Comparison of ENCODE assay signal across 24 mouse cellular contexts in genomic region chr11:106426447-106426846, GRCm38 (mm10). TPM values are rescaled to one million over a fixed set of nuclear protein-coding genes. Genes with fewer than 3 reads are reported as not detected.
DNase-seq lines count a peak whose midpoint lies in the region; ATAC-seq and TF ChIP-seq lines count a peak whose summit lies in the region.
"Had no signal": no experiment of that assay in that cellular context is flagged by ENCODE, and none has a peak within 500 bp of the region (broad histone marks: within the 10 kb centered on the region; RNA-seq: fewer than 3 reads in every experiment).

No protein-coding gene starts in this region.

- TF ChIP-seq EP300 in lung, postnatal 0 days (IDR thresholded peaks at IDR 0.05) = peak; percentile 79

- H3K27me3 ChIP-seq in lung, postnatal 0 days (replicated peaks; ENCODE audit: insufficient read depth, low read length) = no peaks in the 10 kb centered on the region
- H3K27me3 ChIP-seq: embryonic facial prominence, embryonic 13.5 days; forebrain, embryonic 13.5 days; hindbrain, embryonic 12.5 days had no signal

- peaks cover 9% of the 10 kb centered on the region; the same call in 1 of the 2 replicates for H3K36me3 ChIP-seq in lung, postnatal 0 days (ENCODE audit: insufficient read depth, low read length)

- no peak overlapping the region for H3K4me2 ChIP-seq in lung, postnatal 0 days (replicated peaks; ENCODE audit: low read depth, low read length)
- H3K4me2 ChIP-seq: embryonic facial prominence, embryonic 13.5 days; forebrain, embryonic 13.5 days; hindbrain, embryonic 12.5 days had no signal

- 64% methylated on average over 4 of the region's 4 CpGs for WGBS in lung, postnatal 0 days

- DNase-seq in gastrocnemius, adult 2 months = no peak
- DNase-seq in gastrocnemius, adult 8-10 months (ENCODE audit: low spot score in 2 of 2) = no peak
- DNase-seq in lung, postnatal 0 days (ENCODE audit: low spot score) = peak; percentile 94
- DNase-seq in lung, postnatal 36 days = peak; percentile 91
- no peak for DNase-seq in right cerebral cortex, adult 2 months (ENCODE audit: low spot score in 2 of 2)
- DNase-seq in thymus, postnatal 14 days = no peak
- no peak for DNase-seq in right cerebral cortex, postnatal 25 days
- DNase-seq: adrenal gland, adult 8-10 months; adrenal gland, postnatal 36 days; B cell, adult 2 months; cerebellum, adult 11 months; cerebellum, adult 8-10 months; cerebellum, postnatal 14 days; gastrocnemius, postnatal 10 days; heart, adult 18-20 months; heart, postnatal 10 days; heart, postnatal 4 days had no signal

- no peak for TF ChIP-seq CTCF in gastrocnemius, adult 2 months (IDR thresholded peaks at IDR 0.05)
- TF ChIP-seq CTCF in lung, postnatal 0 days (IDR thresholded peaks at IDR 0.05) = peak; percentile 39; the same call in 1 of the 2 replicates

- H3K9ac ChIP-seq in lung, postnatal 0 days (replicated peaks; ENCODE audit: low read depth) = no peak overlapping the region
- H3K9ac ChIP-seq: embryonic facial prominence, embryonic 13.5 days; forebrain, embryonic 13.5 days; hindbrain, embryonic 12.5 days had no signal

- intact Hi-C loops in gastrocnemius, adult 2 months (cut with DNase I) = no loop called here

- H3K9me3 ChIP-seq in lung, postnatal 0 days (ENCODE audit: low read length) = no peaks in the 10 kb centered on the region
- H3K9me3 ChIP-seq: embryonic facial prominence, embryonic 13.5 days; forebrain, embryonic 13.5 days; G1E; heart, embryonic 10.5 days; hindbrain, embryonic 12.5 days had no signal

- H3K4me1 ChIP-seq in lung, postnatal 0 days (ENCODE audit: insufficient read depth, low read depth, low read length) = no peaks in the 10 kb centered on the region
- H3K4me1 ChIP-seq: embryonic facial prominence, embryonic 13.5 days; forebrain, embryonic 13.5 days; hindbrain, embryonic 12.5 days had no signal

- peak; percentile 100 for ATAC-seq in lung, postnatal 0 days
- ATAC-seq: CD4-positive, CD25-positive, alpha-beta regulatory T cell, adult 4 months; forebrain, embryonic 13.5 days; hindbrain, embryonic 16.5 days had no signal

- H3K27ac ChIP-seq in gastrocnemius, adult 2 months = peak overlapping the region; percentile 71
- H3K27ac ChIP-seq in lung, postnatal 0 days (ENCODE audit: low read length) = peak overlapping the region; percentile 55
- H3K27ac ChIP-seq: embryonic facial prominence, embryonic 13.5 days; forebrain, embryonic 13.5 days; heart, embryonic 10.5 days; hindbrain, embryonic 12.5 days had no signal

- H3K4me3 ChIP-seq in gastrocnemius, adult 2 months = no peak overlapping the region
- no peak overlapping the region for H3K4me3 ChIP-seq in lung, postnatal 0 days (ENCODE audit: low read depth, low read length)
- H3K4me3 ChIP-seq: embryonic facial prominence, embryonic 13.5 days; forebrain, embryonic 13.5 days; heart, embryonic 10.5 days; hindbrain, embryonic 12.5 days had no signal

RNA-seq across cellular contexts. Expression of gene Icam2, which starts 38.6 kb away (rescaled TPM):
- total RNA-seq in gastrocnemius, adult 2 months (2021) = 1 to 10 TPM; 4.2 to 6.2 TPM
- total RNA-seq in gastrocnemius, adult 8-10 months (2022) = 1 to 10 TPM; 2.3 to 5.2 (median 4.3) TPM
- 284 and 329 TPM in 2 replicates for polyA plus RNA-seq in lung, postnatal 0 days (2015; fragmentation: Nextera tagmentation; extraction: Ambion mirVana)

Comparison
In these comparisons a context has a peak if more than half of its experiments do, and no peak if none do; other contexts are left out.
1. DNase-seq: peak in lung, postnatal 0 days (single experiment) and lung, postnatal 36 days (single experiment); none in gastrocnemius, adult 2 months (single experiment), gastrocnemius, adult 8-10 months (0 of 2), right cerebral cortex, adult 2 months (0 of 2), thymus, postnatal 14 days (single experiment) and right cerebral cortex, postnatal 25 days (single experiment).